Mouse (Mus musculus) cortical plate, adult 2 months (tissue): ENCODE measurements around the gene Usp47.

Experiments used
- CTCF ChIP-seq: fragments of 200-500 bp; IDR thresholded peaks from 2 replicates; pipeline ENCODE4 v1.5.1; 2011; ENCODE audit warnings: mild to moderate bottlenecking, control low read depth, low read length; ENCODE audit not compliant: insufficient read depth; ENCODE audit errors: extremely low read depth
- POLR2A ChIP-seq: fragments of 200-500 bp; IDR thresholded peaks from 2 replicates; pipeline ENCODE4 v1.6.1; 2011; ENCODE audit warnings: mild to moderate bottlenecking, low read length, control low read depth; ENCODE audit not compliant: insufficient read depth; ENCODE audit errors: extremely low read depth

GRCm38 (mm10) chr7:112154445-112154844 is 131.1 kb downstream of the Usp47 start:
- TF ChIP-seq CTCF (no peak), POLR2A (no peak)
